Mouse (Mus musculus): ENCODE results near the gene Ier5l. TPM values are rescaled to one million over a fixed set of nuclear protein-coding genes. Genes with fewer than 3 reads are reported as not detected.

Ier5l gene
- polyA plus RNA-seq (2015; fragmentation: Nextera tagmentation; extraction: Ambion mirVana): 3.5 and 4.0 TPM in 2 replicates

GRCm38 (mm10) chr2:30474039-30474438 lies at the start of gene Ier5l:
TSS of gene Ier5l (minus strand) at chr2:30474219.
- ATAC-seq (ENCODE audit: insufficient number of reproducible peaks, insufficient read depth, low FRiP score, low TSS enrichment, low read depth): peak; percentile 85
- H3K4me2 ChIP-seq: peak within 1 kb of the TSS; percentile 96
- no peaks in the 10 kb centered on the region for H3K27me3 ChIP-seq
- no peaks in the 10 kb centered on the region for H3K9me3 ChIP-seq
- peak within 1 kb of the TSS; percentile 100 for H3K9ac ChIP-seq
- peak within 1 kb of the TSS; percentile 99 for H3K27ac ChIP-seq
- H3K4me1 ChIP-seq: peaks cover 28% of the 10 kb centered on the region
- H3K4me3 ChIP-seq: peak within 1 kb of the TSS; percentile 99
- WGBS: under 1% methylated on average over 37 of the region's 37 CpGs
- H3K36me3 ChIP-seq: no peaks in the 10 kb centered on the region

- H3K36me3 ChIP-seq: no peaks in the 10 kb centered on the region
- no peak for ATAC-seq (ENCODE audit: insufficient number of reproducible peaks, insufficient read depth, low FRiP score, low TSS enrichment, low read depth)
- 63% methylated on average over 8 of the region's 8 CpGs for WGBS
These were observed 49.7 kb upstream of the Ier5l start for GRCm38 (mm10) chr2:30523727-30524126.

GRCm38 (mm10) chr2:30510711-30511380 lies 36.8 kb upstream of the Ier5l start:
- H3K4me1 ChIP-seq: peaks cover 16% of the 10 kb centered on the region
- H3K4me2 ChIP-seq: peak overlapping the region; percentile 30
- 0 out of 2 replicates have a peak overlapping the region, but pooled peaks have one; percentile 5 for H3K27ac ChIP-seq
- no peak overlapping the region for H3K9ac ChIP-seq
- 62% methylated on average over 16 of the region's 16 CpGs for WGBS
- H3K36me3 ChIP-seq: no peaks in the 10 kb centered on the region
- no peaks in the 10 kb centered on the region for H3K27me3 ChIP-seq
- no peak for ATAC-seq (ENCODE audit: insufficient number of reproducible peaks, insufficient read depth, low FRiP score, low TSS enrichment, low read depth)
- H3K4me3 ChIP-seq: no peak overlapping the region
- H3K9me3 ChIP-seq: no peaks in the 10 kb centered on the region

More at GRCm38 (mm10) chr2:30523727-30524126, 49.7 kb upstream of the Ier5l start:
- Histone ChIP-seq H3K4me2 (no peak overlapping the region), H3K27me3 (no peaks in the 10 kb centered on the region), H3K9me3 (no peaks in the 10 kb centered on the region), H3K27ac (no peak overlapping the region), H3K4me3 (no peak overlapping the region), H3K4me1 (peaks cover 21% of the 10 kb centered on the region), H3K9ac (no peak overlapping the region)

GRCm38 (mm10) chr2:30507138-30507727 lies 33.2 kb upstream of the Ier5l start:
- H3K4me3 ChIP-seq: no peak overlapping the region
- 43% methylated on average over 11 of the region's 11 CpGs for WGBS
- no peak for ATAC-seq (ENCODE audit: insufficient number of reproducible peaks, insufficient read depth, low FRiP score, low TSS enrichment, low read depth)
- H3K27ac ChIP-seq: no peak overlapping the region
- H3K27me3 ChIP-seq: no peaks in the 10 kb centered on the region
- no peaks in the 10 kb centered on the region for H3K9me3 ChIP-seq
- no peaks in the 10 kb centered on the region for H3K36me3 ChIP-seq
- no peak overlapping the region for H3K9ac ChIP-seq
- H3K4me1 ChIP-seq: peaks cover 32% of the 10 kb centered on the region
- H3K4me2 ChIP-seq: no peak overlapping the region

- 0 out of 2 replicates have a peak overlapping the region, but pooled peaks have one; percentile 27 for H3K9ac ChIP-seq
- no peaks in the 10 kb centered on the region for H3K36me3 ChIP-seq
- H3K4me1 ChIP-seq: peaks cover 27% of the 10 kb centered on the region
- H3K9me3 ChIP-seq: no peaks in the 10 kb centered on the region
- H3K27me3 ChIP-seq: no peaks in the 10 kb centered on the region
- H3K4me3 ChIP-seq: no peak overlapping the region
- 32% methylated on average over 23 of the region's 23 CpGs for WGBS
- H3K27ac ChIP-seq: peak overlapping the region; percentile 80
- no peak for ATAC-seq (ENCODE audit: insufficient number of reproducible peaks, insufficient read depth, low FRiP score, low TSS enrichment, low read depth)
- H3K4me2 ChIP-seq: 0 out of 2 replicates have a peak overlapping the region, but pooled peaks have one; percentile 5
These were observed 29.9 kb upstream of the Ier5l start for GRCm38 (mm10) chr2:30503677-30504621.

GRCm38 (mm10) chr2:30501701-30502100 lies 27.7 kb upstream of the Ier5l start:
- H3K4me2 ChIP-seq: no peak overlapping the region
- H3K36me3 ChIP-seq: no peaks in the 10 kb centered on the region
- H3K9ac ChIP-seq: no peak overlapping the region
- H3K9me3 ChIP-seq: no peaks in the 10 kb centered on the region
- peaks cover 28% of the 10 kb centered on the region for H3K4me1 ChIP-seq
- H3K4me3 ChIP-seq: no peak overlapping the region
- no peak for ATAC-seq (ENCODE audit: insufficient number of reproducible peaks, insufficient read depth, low FRiP score, low TSS enrichment, low read depth)
- no peak overlapping the region for H3K27ac ChIP-seq
- WGBS: 42% methylated on average over 7 of the region's 7 CpGs
- no peaks in the 10 kb centered on the region for H3K27me3 ChIP-seq

GRCm38 (mm10) chr2:30495909-30496861 lies 22.2 kb upstream of the Ier5l start:
- Histone ChIP-seq H3K4me3 (peak overlapping the region; percentile 31), H3K9me3 (no peaks in the 10 kb centered on the region), H3K4me2 (peak overlapping the region; percentile 58), H3K27me3 (no peaks in the 10 kb centered on the region), H3K9ac (peak overlapping the region; percentile 44; the same call in 1 of the 2 replicates), H3K36me3 (no peaks in the 10 kb centered on the region), H3K4me1 (peaks cover 13% of the 10 kb centered on the region), H3K27ac (peak overlapping the region; percentile 44; the same call in 1 of the 2 replicates)
- WGBS: 22% methylated on average over 22 of the region's 22 CpGs
- peak; percentile 82 for ATAC-seq (ENCODE audit: insufficient number of reproducible peaks, insufficient read depth, low FRiP score, low TSS enrichment, low read depth)

- peaks cover 13% of the 10 kb centered on the region for H3K4me1 ChIP-seq
- H3K27me3 ChIP-seq: no peaks in the 10 kb centered on the region
- peak overlapping the region; percentile 58 for H3K4me2 ChIP-seq
- no peaks in the 10 kb centered on the region for H3K36me3 ChIP-seq
- H3K9ac ChIP-seq: no peak overlapping the region
- H3K4me3 ChIP-seq: peak overlapping the region; percentile 31
- WGBS: 78% methylated on average over 8 of the region's 8 CpGs
- no peaks in the 10 kb centered on the region for H3K9me3 ChIP-seq
- ATAC-seq (ENCODE audit: insufficient number of reproducible peaks, insufficient read depth, low FRiP score, low TSS enrichment, low read depth): peak; percentile 33; the same call in 1 of the 2 replicates
- H3K27ac ChIP-seq: 0 out of 2 replicates have a peak overlapping the region, but pooled peaks have one; percentile 44
These were observed 21.2 kb upstream of the Ier5l start for GRCm38 (mm10) chr2:30495000-30495908.

- no peak overlapping the region for H3K4me3 ChIP-seq
These were observed 16.4 kb upstream of the Ier5l start for GRCm38 (mm10) chr2:30490384-30490783.

GRCm38 (mm10) chr2:30487597-30487996 lies 13.6 kb upstream of the Ier5l start:
- no peak overlapping the region for H3K4me3 ChIP-seq
- H3K4me2 ChIP-seq: no peak overlapping the region
- H3K27ac ChIP-seq: 0 out of 2 replicates have a peak overlapping the region, but pooled peaks have one; percentile 34
- H3K4me1 ChIP-seq: peaks cover 15% of the 10 kb centered on the region
- no peak for ATAC-seq (ENCODE audit: insufficient number of reproducible peaks, insufficient read depth, low FRiP score, low TSS enrichment, low read depth)
- peak overlapping the region; percentile 36; the same call in 1 of the 2 replicates for H3K9ac ChIP-seq
- H3K36me3 ChIP-seq: no peaks in the 10 kb centered on the region
- WGBS: 31% methylated on average over 7 of the region's 7 CpGs
- no peaks in the 10 kb centered on the region for H3K27me3 ChIP-seq
- no peaks in the 10 kb centered on the region for H3K9me3 ChIP-seq

More at GRCm38 (mm10) chr2:30490384-30490783, 16.4 kb upstream of the Ier5l start:
- no peak for ATAC-seq (ENCODE audit: insufficient number of reproducible peaks, insufficient read depth, low FRiP score, low TSS enrichment, low read depth)
- H3K27ac ChIP-seq: no peak overlapping the region
- no peaks in the 10 kb centered on the region for H3K36me3 ChIP-seq
- H3K4me1 ChIP-seq: peaks cover 11% of the 10 kb centered on the region
- H3K9me3 ChIP-seq: no peaks in the 10 kb centered on the region
- WGBS: 76% methylated on average over 2 of the region's 2 CpGs
- no peak overlapping the region for H3K9ac ChIP-seq
- no peak overlapping the region for H3K4me2 ChIP-seq
- H3K27me3 ChIP-seq: no peaks in the 10 kb centered on the region
